Mouse (Mus musculus): ENCODE measurements around the gene C1rl. TPM values are rescaled to one million over a fixed set of nuclear protein-coding genes. Genes with fewer than 3 reads are reported as not detected.

Gene C1rl
- total RNA-seq, 2 experiments from 2014 or later, result 1.3 to 1.6 TPM

Other genes with a start within 250 kb of the C1rl start
- 10 to 100 TPM; 12.7 to 14.1 TPM for gene Cd163, start 188.5 kb upstream of the C1rl start, total RNA-seq (2021)
- 10 to 100 TPM; 40.9 to 41.0 TPM for gene Pex5, start 78.0 kb upstream of the C1rl start, total RNA-seq (2021)
- gene Clstn3, start 28.3 kb upstream of the C1rl start, total RNA-seq (2021), result 1 to 10 TPM; 1.2 to 1.4 TPM
- 10 to 100 TPM; 11.8 to 14.8 TPM for gene C1ra, start 19.3 kb downstream of the C1rl start, total RNA-seq (2021)
- 10 to 100 TPM; 41.1 to 44.1 TPM for gene C1s1, start 49.2 kb downstream of the C1rl start, total RNA-seq (2021)
- gene C1rb, start 77.2 kb downstream of the C1rl start, total RNA-seq (2021), result 1 to 10 TPM; 1.3 to 1.7 TPM
- gene C1s2, start 143.0 kb downstream of the C1rl start, total RNA-seq (2021), result under 1 TPM; 0.86 to 0.98 TPM
- 10 to 100 TPM; 37.9 to 43.1 TPM for gene Lpcat3, start 169.9 kb downstream of the C1rl start, total RNA-seq (2021)
- 10 to 100 TPM; 71.0 to 82.6 TPM for gene Emg1, start 219.1 kb downstream of the C1rl start, total RNA-seq (2021)
- 100 to 1,000 TPM; 234 to 238 TPM for gene Phb2, start 219.2 kb downstream of the C1rl start, total RNA-seq (2021)
- 1 to 10 TPM; 4.6 to 6.4 TPM for gene Ptpn6, start 245.6 kb downstream of the C1rl start, total RNA-seq (2021)
- gene Grcc10, start 248.3 kb downstream of the C1rl start, total RNA-seq (2021), result 100 to 1,000 TPM; 177 to 209 TPM

Measured in gastrocnemius, postnatal 4 days (tissue).